Mouse (Mus musculus): ENCODE results near the gene Gstp1.

DNA sequence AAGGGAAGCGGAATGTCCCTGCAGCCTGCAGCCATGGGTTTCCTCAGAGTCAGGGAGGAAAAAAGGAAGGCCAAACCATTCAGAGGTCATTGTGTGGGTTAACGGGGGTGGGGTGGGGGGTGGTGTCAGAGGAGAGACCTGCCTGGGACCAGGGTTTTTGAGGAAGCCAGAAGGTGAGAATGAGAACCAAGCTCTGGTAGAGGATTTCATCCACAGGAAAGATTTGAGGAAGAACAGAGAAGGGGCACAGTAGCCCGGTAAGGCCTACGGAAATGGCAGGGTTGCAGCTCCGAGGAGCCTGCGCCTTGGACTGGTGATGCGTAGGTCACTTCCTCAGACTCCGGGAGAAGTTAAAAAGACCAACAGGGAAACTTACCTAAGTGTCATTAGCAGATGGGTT lies 33.0 kb upstream of the Gstp1 start:
- TF ChIP-seq CTCF (IDR thresholded peaks at IDR 0.05; ENCODE audit: low read depth, low read length) = no peak
- no peak for TF ChIP-seq TAL1 (conservative IDR thresholded peaks at IDR 0.05; ENCODE audit: low read depth, low read length)
- TF ChIP-seq POLR2AphosphoS5 (IDR thresholded peaks at IDR 0.05; ENCODE audit: insufficient replicate concordance, low read depth, low read length) = no peak
- TF ChIP-seq GATA1 (IDR thresholded peaks at IDR 0.05; ENCODE audit: borderline replicate concordance, low read length) = no peak
